Mouse (Mus musculus) gastrocnemius, postnatal 4 days (tissue): ENCODE measurements around the gene Capn2. TPM values are rescaled to one million over a fixed set of nuclear protein-coding genes. Genes with fewer than 3 reads are reported as not detected.

Source experiments
- DNase-seq, 2 experiments: peaks; one replicate each; pipeline ENCODE4 v3.0.0; 2021 to 2022; ENCODE audit warnings: low spot score in 2 of 2, mixed read lengths in 2 of 2
- total RNA-seq, 2 experiments: library from RNA; stranded (reverse); gene quantifications; 2 replicates each; pipeline ENCODE4 v1.2.3; 2021

Capn2 gene
- total RNA-seq, 2 experiments from 2014 or later: 103 to 106 TPM

- no peak for DNase-seq
Observed at GRCm38 (mm10) chr1:182419481-182419880, 97.9 kb downstream of the Capn2 start.

Other genes starting within 250 kb of the Capn2 start
- 10 to 100 TPM; 47.5 to 52.7 TPM for gene Degs1, start 234.8 kb downstream of the Capn2 start, total RNA-seq
- gene Fbxo28, start 176.0 kb downstream of the Capn2 start, total RNA-seq: 10 to 100 TPM; 21.1 to 25.4 TPM
- gene Trp53bp2, start 108.4 kb downstream of the Capn2 start, total RNA-seq: 10 to 100 TPM; 19.6 to 21.6 TPM
- gene Capn8, start 47.4 kb upstream of the Capn2 start, total RNA-seq: not detected
- gene Ccdc185, start 231.6 kb upstream of the Capn2 start, total RNA-seq: not detected
- 1 to 10 TPM; 2.0 to 2.6 TPM for gene Susd4, start 246.3 kb upstream of the Capn2 start, total RNA-seq